Mouse (Mus musculus) testis, postnatal 14 days (tissue): Measurements from ENCODE around the gene Dnah9.

Source experiments
- DNase-seq: peaks from one replicate; pipeline ENCODE4 v3.0.0; 2021; ENCODE audit warnings: low spot score

The Dnah9 gene

GRCm38 (mm10) chr11:66167801-66168651, at the start of gene Dnah9:
Gene Dnah9 (minus strand): TSS chr11:66168551.
- DNase-seq = peak; percentile 86

GRCm38 (mm10) chr11:66188627-66189287, 20.4 kb upstream of the Dnah9 start:
- peak; percentile 23 for DNase-seq

- no peak for DNase-seq
Measured at GRCm38 (mm10) chr11:66188146-66188545, 19.8 kb upstream of the Dnah9 start.

GRCm38 (mm10) chr11:66177781-66178180, 9.4 kb upstream of the Dnah9 start:
- DNase-seq = no peak

- DNase-seq = no peak
Measured at GRCm38 (mm10) chr11:66164022-66164421, 4.3 kb downstream of the Dnah9 start.

GRCm38 (mm10) chr11:66140631-66141252, 27.6 kb downstream of the Dnah9 start:
- DNase-seq = no peak

- DNase-seq = no peak
Measured at GRCm38 (mm10) chr11:66134826-66135225, 33.5 kb downstream of the Dnah9 start.

- DNase-seq = no peak
Measured at GRCm38 (mm10) chr11:66126150-66126549, 42.2 kb downstream of the Dnah9 start.

- no peak for DNase-seq
Measured at GRCm38 (mm10) chr11:66124496-66124895, 43.9 kb downstream of the Dnah9 start.

GRCm38 (mm10) chr11:66122017-66122416, 46.3 kb downstream of the Dnah9 start:
- no peak for DNase-seq

GRCm38 (mm10) chr11:66083663-66084254, 84.6 kb downstream of the Dnah9 start:
- DNase-seq = no peak

GRCm38 (mm10) chr11:66072921-66073320, 95.4 kb downstream of the Dnah9 start:
- no peak for DNase-seq

GRCm38 (mm10) chr11:66058956-66059355, 109.4 kb downstream of the Dnah9 start:
- DNase-seq = no peak

GRCm38 (mm10) chr11:66051294-66051693, 117.1 kb downstream of the Dnah9 start:
- DNase-seq = no peak

GRCm38 (mm10) chr11:66049146-66049545, 119.2 kb downstream of the Dnah9 start:
- DNase-seq = no peak

GRCm38 (mm10) chr11:66046594-66047193, 121.7 kb downstream of the Dnah9 start:
- DNase-seq = no peak

GRCm38 (mm10) chr11:66043635-66044034, 124.7 kb downstream of the Dnah9 start:
- DNase-seq = no peak

- DNase-seq = no peak
Measured at GRCm38 (mm10) chr11:66042531-66042930, 125.8 kb downstream of the Dnah9 start.

GRCm38 (mm10) chr11:66025728-66026127, 142.6 kb downstream of the Dnah9 start:
- DNase-seq = no peak

- DNase-seq = no peak
Measured at GRCm38 (mm10) chr11:65975871-65976270, 192.5 kb downstream of the Dnah9 start.

GRCm38 (mm10) chr11:65930796-65931195, 237.6 kb downstream of the Dnah9 start:
- no peak for DNase-seq

- no peak for DNase-seq
Measured at GRCm38 (mm10) chr11:65930359-65930758, 238.0 kb downstream of the Dnah9 start.
